Mouse (Mus musculus) embryonic facial prominence, embryonic 11.5 days (tissue): ENCODE results near the gene Schip1. TPM values are rescaled to one million over a fixed set of nuclear protein-coding genes. Genes with fewer than 3 reads are reported as not detected.

Experiments used
- ATAC-seq: fragments of 200-750 bp; cut with Nextera tagmentation; replicated peaks from 2 replicates; pipeline ENCODE4 v1.8.0; 2017; ENCODE audit warnings: low read depth; ENCODE audit not compliant: insufficient number of reproducible peaks, low FRiP score, low TSS enrichment
- DNase-seq: peaks from one replicate; pipeline ENCODE4 v3.0.0-alpha.2; 2015; ENCODE audit warnings: low spot score
- H3K27ac ChIP-seq: fragments of 300-500 bp; sonication (generic); replicated peaks from 2 replicates; pipeline ENCODE4 v1.5.1; 2014; ENCODE audit warnings: mild to moderate bottlenecking, low read depth, low read length, control low read depth
- H3K27me3 ChIP-seq: fragments of 300-500 bp; sonication (generic); 2 replicates; pipeline ENCODE4 v1.6.1; 2014; ENCODE audit warnings: mild to moderate bottlenecking, low read length, moderate library complexity, mixed read lengths; ENCODE audit not compliant: control insufficient read depth, insufficient read depth
- H3K36me3 ChIP-seq: fragments of 300-500 bp; sonication (generic); replicated peaks from 2 replicates; pipeline ENCODE4 v1.6.1; 2014; ENCODE audit warnings: low read depth, mild to moderate bottlenecking, low read length, moderate library complexity, mixed read lengths; ENCODE audit not compliant: control insufficient read depth, insufficient read depth
- H3K4me1 ChIP-seq: fragments of 300-500 bp; sonication (generic); 2 replicates; pipeline ENCODE4 v1.6.1; 2014; ENCODE audit warnings: low read length, mixed read lengths; ENCODE audit not compliant: control insufficient read depth, insufficient read depth
- H3K4me2 ChIP-seq: fragments of 300-500 bp; sonication (generic); 2 replicates; pipeline ENCODE4 v1.6.1; 2014; ENCODE audit warnings: low read depth, mild to moderate bottlenecking, control low read depth, low read length, moderate library complexity
- H3K4me3 ChIP-seq: fragments of 300-500 bp; sonication (generic); 2 replicates; pipeline ENCODE4 v1.5.1; 2014; ENCODE audit warnings: low read depth, low read length, control low read depth
- H3K9ac ChIP-seq: fragments of 300-500 bp; sonication (generic); replicated peaks from 2 replicates; pipeline ENCODE4 v1.6.1; 2014; ENCODE audit warnings: mild to moderate bottlenecking, control low read depth, low read length
- H3K9me3 ChIP-seq: fragments of 300-500 bp; sonication (generic); replicated peaks from 2 replicates; pipeline ENCODE4 v1.6.1; 2016; ENCODE audit warnings: mild to moderate bottlenecking, low read length, inconsistent platforms, mixed read lengths; ENCODE audit not compliant: control insufficient read depth
- WGBS: fragments of 180-500 bp; shearing (Covaris S2); extraction: QIAGEN DNeasy Blood & Tissue Kit; methylation state at CpG from one replicate; pipeline ENCODE4 v1.1.7; 2014; 5-methylcytosine and 5-hydroxymethylcytosine counted together
- polyA plus RNA-seq: library from polyadenylated mRNA; unstranded; fragments of >200 nt; fragmentation: Nextera tagmentation; extraction: Ambion mirVana; gene quantifications from 2 replicates; pipeline ENCODE4 v1.2.1, GENCODE M21; 2014

The Schip1 gene
- polyA plus RNA-seq, 1 experiment from 2014 or later: 41.7 TPM

DNA sequence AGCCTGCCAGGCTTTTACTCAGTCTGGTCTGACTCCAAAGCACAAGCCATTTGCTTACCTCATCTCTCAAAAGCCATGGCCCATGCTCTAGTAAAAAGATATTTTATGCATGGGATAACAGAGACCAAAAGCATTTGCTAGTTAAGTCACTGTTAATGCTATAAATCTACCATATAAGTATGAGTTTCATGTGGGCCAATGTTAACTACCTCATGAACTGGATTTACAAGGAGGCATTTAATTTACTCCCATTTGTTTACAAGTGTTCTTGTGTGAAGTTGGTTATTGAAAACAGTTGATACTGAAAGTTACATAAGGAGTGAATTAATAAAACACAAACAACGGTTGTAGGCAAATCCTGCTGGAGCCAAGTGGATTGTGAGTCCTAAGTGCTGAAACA is 95.6 kb downstream of the Schip1 start:
- Histone ChIP-seq H3K36me3 (no peaks in the 10 kb centered on the region), H3K4me1 (no peaks in the 10 kb centered on the region), H3K4me2 (no peak overlapping the region), H3K27me3 (no peaks in the 10 kb centered on the region), H3K9me3 (no peaks in the 10 kb centered on the region), H3K4me3 (no peak overlapping the region), H3K27ac (no peak overlapping the region), H3K9ac (no peak overlapping the region)
- DNase-seq: no peak
- WGBS: 81% methylated on average over 1 of the region's 1 CpGs
- ATAC-seq: no peak

DNA sequence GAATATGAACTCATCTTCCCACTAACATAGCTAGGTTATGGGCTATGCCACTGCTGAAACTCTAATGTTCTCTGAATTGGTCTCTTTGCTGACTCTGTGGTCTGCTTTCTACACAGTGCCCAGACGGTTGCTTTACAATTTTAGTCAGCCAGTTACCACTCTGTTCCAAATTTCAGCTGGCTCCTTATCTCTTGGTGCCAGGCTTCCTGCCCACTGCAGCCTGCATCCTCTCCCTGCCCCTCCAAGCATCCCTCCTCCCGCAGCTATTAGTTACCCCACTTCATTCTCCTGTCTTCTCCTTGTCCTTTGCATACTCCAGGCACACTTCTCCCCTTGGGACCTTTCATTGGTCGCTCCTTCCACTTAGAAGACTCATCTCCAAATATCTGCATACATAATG is 96.2 kb downstream of the Schip1 start:
- Histone ChIP-seq H3K27me3 (no peaks in the 10 kb centered on the region), H3K9me3 (no peaks in the 10 kb centered on the region), H3K4me1 (no peaks in the 10 kb centered on the region), H3K4me2 (no peak overlapping the region), H3K4me3 (no peak overlapping the region), H3K36me3 (no peaks in the 10 kb centered on the region), H3K27ac (no peak overlapping the region), H3K9ac (no peak overlapping the region)
- DNase-seq (no peak), ATAC-seq (no peak)
- WGBS: 77% methylated on average over 3 of the region's 3 CpGs

DNA sequence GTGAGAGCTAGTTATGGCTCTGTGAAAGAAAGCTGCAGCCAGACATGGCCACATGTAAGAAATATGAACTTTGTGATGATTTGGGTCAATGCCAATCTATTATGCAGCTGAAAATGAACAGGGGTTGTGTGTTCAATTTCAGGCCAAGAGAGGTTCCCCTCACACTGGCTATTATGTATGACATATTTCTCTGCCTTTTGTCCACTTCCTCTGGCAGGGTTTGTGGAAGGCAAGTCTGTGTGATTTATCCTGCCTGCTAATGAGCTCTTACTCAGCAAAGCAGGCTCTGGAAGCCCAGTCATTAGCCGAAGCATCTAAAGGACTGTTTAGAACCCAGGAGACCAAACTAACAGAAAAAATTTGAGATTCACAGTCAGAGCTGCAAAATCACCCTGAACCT is 113.6 kb downstream of the Schip1 start:
- Histone ChIP-seq H3K9ac (no peak overlapping the region), H3K4me1 (no peaks in the 10 kb centered on the region), H3K9me3 (no peaks in the 10 kb centered on the region), H3K4me2 (no peak overlapping the region), H3K27ac (no peak overlapping the region), H3K27me3 (no peaks in the 10 kb centered on the region), H3K36me3 (no peaks in the 10 kb centered on the region), H3K4me3 (no peak overlapping the region)
- DNase-seq (no peak), ATAC-seq (no peak)
- 88% methylated on average over 1 of the region's 1 CpGs for WGBS

DNA sequence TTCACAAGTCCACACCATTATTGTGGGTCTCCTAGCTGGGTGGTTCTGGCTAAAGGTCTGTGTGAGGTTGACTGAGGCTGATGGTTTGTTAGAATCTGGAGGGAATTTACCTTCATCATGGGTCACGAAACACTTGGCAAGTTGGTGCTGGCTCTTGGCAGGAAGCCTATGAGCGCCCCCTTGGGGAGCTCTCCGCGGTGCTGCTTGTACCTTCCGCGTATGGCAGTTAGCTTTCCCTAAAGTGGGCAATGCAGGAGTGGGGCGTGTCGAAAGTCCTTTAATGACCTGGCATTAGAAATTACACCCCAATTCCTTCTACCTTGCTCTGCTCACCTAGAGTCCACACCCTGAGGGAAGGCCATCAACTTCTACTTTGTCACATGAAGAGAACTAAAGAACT is 122.9 kb downstream of the Schip1 start:
- Histone ChIP-seq H3K4me1 (no peaks in the 10 kb centered on the region), H3K4me3 (no peak overlapping the region), H3K36me3 (no peaks in the 10 kb centered on the region), H3K27me3 (no peaks in the 10 kb centered on the region), H3K9me3 (no peaks in the 10 kb centered on the region), H3K4me2 (no peak overlapping the region), H3K9ac (no peak overlapping the region), H3K27ac (no peak overlapping the region)
- WGBS: 61% methylated on average over 8 of the region's 8 CpGs
- DNase-seq: peak; percentile 11
- no peak for ATAC-seq

DNA sequence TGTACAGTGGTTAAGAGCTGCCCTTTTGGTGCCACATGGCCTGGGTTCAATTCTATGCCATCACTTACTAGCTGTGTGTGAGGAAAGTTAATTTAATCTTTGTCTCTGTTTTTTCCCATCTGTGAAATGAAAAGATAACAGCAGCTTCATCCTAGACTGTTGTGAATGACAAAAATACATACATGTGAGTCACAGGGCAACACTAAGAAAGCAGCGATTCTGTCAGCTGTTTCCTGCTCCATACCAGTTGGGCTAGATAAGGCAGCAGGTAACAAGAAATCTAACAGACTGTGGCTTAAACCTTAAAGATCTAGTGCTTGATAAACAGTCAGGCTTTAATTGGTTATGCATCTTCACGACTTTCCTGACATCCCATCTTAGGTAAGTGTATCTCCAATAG is 124.5 kb downstream of the Schip1 start:
- H3K4me3 ChIP-seq: no peak overlapping the region
- no peak overlapping the region for H3K4me2 ChIP-seq
- H3K4me1 ChIP-seq: no peaks in the 10 kb centered on the region
- no peaks in the 10 kb centered on the region for H3K36me3 ChIP-seq
- WGBS: 83% methylated on average over 2 of the region's 2 CpGs
- no peak for ATAC-seq
- no peak overlapping the region for H3K27ac ChIP-seq
- H3K9me3 ChIP-seq: no peaks in the 10 kb centered on the region
- no peak for DNase-seq
- no peaks in the 10 kb centered on the region for H3K27me3 ChIP-seq
- H3K9ac ChIP-seq: no peak overlapping the region

DNA sequence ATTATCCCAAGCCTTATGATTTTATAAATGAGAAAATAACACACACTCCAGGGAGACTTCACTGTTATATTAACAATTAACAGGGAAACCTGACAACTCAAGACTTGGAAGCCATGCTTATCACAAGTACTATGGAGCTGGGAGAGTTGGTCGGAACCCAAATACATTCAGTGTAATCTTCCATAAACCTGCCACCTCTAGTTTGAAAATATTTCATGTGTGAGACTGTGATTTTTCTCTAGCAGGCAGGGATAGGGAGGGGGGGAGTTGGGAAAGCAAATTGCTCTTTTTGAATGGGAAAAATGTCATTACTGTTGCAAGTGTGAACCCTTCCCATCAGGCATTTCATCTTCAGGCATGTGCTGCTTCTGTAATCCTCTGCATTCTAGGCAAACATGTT is 132.3 kb downstream of the Schip1 start:
- no peak overlapping the region for H3K4me2 ChIP-seq
- 90% methylated on average over 1 of the region's 1 CpGs for WGBS
- H3K9me3 ChIP-seq: no peaks in the 10 kb centered on the region
- no peaks in the 10 kb centered on the region for H3K36me3 ChIP-seq
- no peak overlapping the region for H3K9ac ChIP-seq
- no peak overlapping the region for H3K27ac ChIP-seq
- no peak overlapping the region for H3K4me3 ChIP-seq
- no peaks in the 10 kb centered on the region for H3K4me1 ChIP-seq
- DNase-seq (no peak), ATAC-seq (no peak)
- H3K27me3 ChIP-seq: no peaks in the 10 kb centered on the region

DNA sequence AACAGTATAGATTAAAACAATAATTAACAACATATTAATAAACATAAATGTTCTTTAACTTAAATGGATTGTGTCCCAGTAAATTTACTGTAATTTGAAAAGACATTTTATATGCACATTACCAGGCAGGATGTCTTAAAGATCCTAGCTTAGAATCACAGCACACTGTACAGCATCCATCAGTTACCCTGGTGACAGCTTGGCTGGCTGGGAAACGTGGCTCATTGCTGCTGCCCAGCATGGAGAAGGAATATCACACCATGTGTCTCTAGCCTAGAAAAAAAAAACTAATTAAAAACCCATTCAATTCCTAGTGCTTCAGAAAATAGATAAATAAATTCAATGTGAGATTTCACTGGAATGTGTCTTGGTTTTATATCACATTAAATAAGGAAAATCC is 136.6 kb downstream of the Schip1 start:
- Histone ChIP-seq H3K27ac (no peak overlapping the region), H3K4me2 (no peak overlapping the region), H3K36me3 (no peaks in the 10 kb centered on the region), H3K27me3 (no peaks in the 10 kb centered on the region), H3K4me1 (no peaks in the 10 kb centered on the region), H3K9ac (no peak overlapping the region), H3K9me3 (no peaks in the 10 kb centered on the region), H3K4me3 (no peak overlapping the region)
- ATAC-seq (no peak), DNase-seq (no peak)
- WGBS: 42% methylated on average over 1 of the region's 1 CpGs

DNA sequence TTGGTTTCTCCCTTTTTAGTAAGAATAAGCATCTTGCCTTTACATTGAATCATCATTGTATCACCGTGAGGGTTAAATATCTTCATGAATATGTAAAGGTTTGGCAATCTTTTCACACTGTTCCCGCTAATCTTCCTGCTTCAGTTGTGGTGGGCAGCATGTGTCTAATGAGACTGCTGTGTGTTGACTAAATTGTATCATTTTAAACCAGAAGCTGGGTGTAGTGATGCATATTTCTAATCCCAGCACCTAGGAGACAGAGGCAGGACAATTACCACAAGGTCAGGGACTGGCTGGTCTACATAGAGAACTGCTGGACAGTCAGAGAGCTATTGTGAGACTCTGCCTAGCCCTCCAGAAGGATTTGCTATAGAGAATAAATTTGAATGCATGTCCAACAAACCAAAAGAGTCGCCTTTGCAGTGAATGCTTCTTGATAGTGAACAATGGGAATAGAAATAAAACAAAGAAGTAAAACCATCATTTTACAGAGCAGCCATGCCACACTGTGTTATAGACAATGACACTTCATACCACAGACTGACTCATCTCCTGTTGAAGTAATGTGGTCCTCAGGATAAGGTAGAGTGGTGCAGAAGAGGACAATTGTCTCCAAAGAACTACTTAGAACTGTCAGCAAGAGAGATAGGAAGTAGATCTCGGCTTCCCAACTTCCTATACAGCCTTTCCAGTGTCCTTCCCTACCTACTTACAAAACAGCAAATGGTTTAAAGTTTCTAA is 137.7 kb downstream of the Schip1 start:
- ATAC-seq: no peak
- no peaks in the 10 kb centered on the region for H3K27me3 ChIP-seq
- WGBS: 70% methylated on average over 4 of the region's 4 CpGs
- H3K27ac ChIP-seq: no peak overlapping the region
- H3K4me3 ChIP-seq: no peak overlapping the region
- H3K4me1 ChIP-seq: no peaks in the 10 kb centered on the region
- H3K9me3 ChIP-seq: no peaks in the 10 kb centered on the region
- no peak overlapping the region for H3K9ac ChIP-seq
- DNase-seq: no peak
- no peak overlapping the region for H3K4me2 ChIP-seq
- no peaks in the 10 kb centered on the region for H3K36me3 ChIP-seq
